ENCODE assay signal across 7 mouse cellular contexts in the genomic region with DNA sequence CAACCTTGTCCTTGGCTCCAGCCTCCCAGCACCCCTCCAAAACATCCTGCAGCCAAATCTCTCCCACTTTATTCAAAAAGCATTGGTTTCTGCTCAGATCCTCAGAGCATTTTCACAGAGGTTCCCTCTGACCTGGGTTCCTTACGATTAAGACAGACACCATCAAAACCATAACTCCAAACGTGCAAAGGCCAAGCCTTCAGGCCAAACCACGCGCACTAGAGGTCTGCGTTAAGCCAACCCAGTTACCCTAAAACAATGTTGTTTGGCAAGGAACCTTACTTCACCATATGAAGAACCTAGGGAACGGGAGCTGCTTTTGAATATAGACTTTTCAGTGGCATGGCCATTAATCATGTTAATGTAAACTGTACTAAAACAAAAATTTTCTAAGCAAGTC. TPM values are rescaled to one million over a fixed set of nuclear protein-coding genes. Genes with fewer than 3 reads are reported as not detected.
DNase-seq lines count a peak whose midpoint lies in the region; ATAC-seq and TF ChIP-seq lines count a peak whose summit lies in the region.

No protein-coding gene starts in this region.

- no peak for DNase-seq in lung, embryonic 14.5 days
- no peak for DNase-seq in lung, adult 18-20 months
- no peak for DNase-seq in forebrain, embryonic 14.5 days (ENCODE audit: low spot score)
- peak; percentile 13 for DNase-seq in naive thymus-derived CD4-positive, alpha-beta T cell, adult 2 months (ENCODE audit: low read depth)
- no peak for DNase-seq in left cerebral cortex, postnatal 14 days (ENCODE audit: low spot score in 2 of 2)
- DNase-seq in testis, postnatal 14 days (ENCODE audit: low spot score): no peak

- ATAC-seq in lung, embryonic 14.5 days (ENCODE audit: insufficient read depth): no peak
- no peak for ATAC-seq in forebrain, embryonic 14.5 days
- ATAC-seq in intestine, embryonic 15.5 days: no peak

- H3K4me1 ChIP-seq in lung, embryonic 14.5 days (ENCODE audit: insufficient read depth): peaks cover 28% of the 10 kb centered on the region
- H3K4me1 ChIP-seq in forebrain, embryonic 14.5 days (ENCODE audit: control insufficient read depth, insufficient read depth, low read length): peaks cover 59% of the 10 kb centered on the region
- peaks cover 64% of the 10 kb centered on the region for H3K4me1 ChIP-seq in intestine, embryonic 15.5 days (replicated peaks)

- 30% methylated on average over 6 of the region's 6 CpGs for WGBS in lung, embryonic 14.5 days
- 13% methylated on average over 6 of the region's 6 CpGs for WGBS in forebrain, embryonic 14.5 days
- WGBS in intestine, embryonic 15.5 days: 39% methylated on average over 6 of the region's 6 CpGs

- H3K4me3 ChIP-seq in lung, embryonic 14.5 days (ENCODE audit: low read depth, low read length): no peak overlapping the region
- no peak overlapping the region for H3K4me3 ChIP-seq in forebrain, embryonic 14.5 days (ENCODE audit: low read depth, low read length)
- H3K4me3 ChIP-seq in intestine, embryonic 15.5 days (replicated peaks): no peak overlapping the region

- no peaks in the 10 kb centered on the region for H3K27me3 ChIP-seq in lung, embryonic 14.5 days (ENCODE audit: insufficient read depth, low read length)
- no peaks in the 10 kb centered on the region for H3K27me3 ChIP-seq in forebrain, embryonic 14.5 days (replicated peaks; ENCODE audit: control insufficient read depth, insufficient read depth, low read length)
- no peaks in the 10 kb centered on the region for H3K27me3 ChIP-seq in intestine, embryonic 15.5 days (replicated peaks)

- 0 out of 2 replicates have a peak overlapping the region, but pooled peaks have one; percentile 84 for H3K27ac ChIP-seq in lung, embryonic 14.5 days (ENCODE audit: low read depth)
- H3K27ac ChIP-seq in forebrain, embryonic 14.5 days (ENCODE audit: low read depth, low read length): peak overlapping the region; percentile 88
- peak overlapping the region; percentile 89; the same call in 1 of the 2 replicates for H3K27ac ChIP-seq in intestine, embryonic 15.5 days

- intact Hi-C loops in left cerebral cortex, postnatal 14 days (cut with DNase I): loop anchor here (2.0 to 5.0 kb wide), 2 partner anchors 43 to 89 kb away; partner anchors contain the start of gene Eef1akmt2

- H3K9me3 ChIP-seq in lung, embryonic 14.5 days (ENCODE audit: low read depth, low read length): no peaks in the 10 kb centered on the region
- H3K9me3 ChIP-seq in forebrain, embryonic 14.5 days (replicated peaks; ENCODE audit: control insufficient read depth, low read length): no peaks in the 10 kb centered on the region
- no peaks in the 10 kb centered on the region for H3K9me3 ChIP-seq in intestine, embryonic 15.5 days

- H3K4me2 ChIP-seq in lung, embryonic 14.5 days: peak overlapping the region; percentile 84
- H3K4me2 ChIP-seq in forebrain, embryonic 14.5 days (ENCODE audit: low read length): peak overlapping the region; percentile 78
- peak overlapping the region; percentile 42; the same call in 1 of the 2 replicates for H3K4me2 ChIP-seq in intestine, embryonic 15.5 days (replicated peaks)

- H3K9ac ChIP-seq in lung, embryonic 14.5 days: no peak overlapping the region
- H3K9ac ChIP-seq in forebrain, embryonic 14.5 days (ENCODE audit: low read length): peak overlapping the region; percentile 41
- H3K9ac ChIP-seq in intestine, embryonic 15.5 days: no peak overlapping the region

- TF ChIP-seq CTCF in lung, embryonic 14.5 days (IDR thresholded peaks at IDR 0.05; ENCODE audit: low read depth): no peak

- no peaks in the 10 kb centered on the region for H3K36me3 ChIP-seq in lung, embryonic 14.5 days (ENCODE audit: insufficient read depth)
- no peaks in the 10 kb centered on the region for H3K36me3 ChIP-seq in forebrain, embryonic 14.5 days (ENCODE audit: control insufficient read depth, insufficient read depth, low read length)
- H3K36me3 ChIP-seq in intestine, embryonic 15.5 days: no peaks in the 10 kb centered on the region

RNA-seq across cellular contexts. Expression of gene Fam53b, which starts 4.0 kb away (rescaled TPM):
- 31.2 and 32.4 TPM in 2 replicates for polyA plus RNA-seq in lung, embryonic 14.5 days (2014; fragmentation: Nextera tagmentation; extraction: Ambion mirVana)
- polyA plus RNA-seq in forebrain, embryonic 14.5 days (2014; fragmentation: Nextera tagmentation; extraction: Ambion mirVana): 17.1 and 25.1 TPM in 2 replicates
- polyA plus RNA-seq in intestine, embryonic 15.5 days (2015; fragmentation: Nextera tagmentation; extraction: Ambion mirVana): 17.9 and 19.1 TPM in 2 replicates
- 10 to 100 TPM; 24.8 to 27.8 TPM for total RNA-seq in left cerebral cortex, postnatal 14 days (2021)

RNA-seq across cellular contexts. Expression of gene Eef1akmt2, which starts 42.8 kb away (rescaled TPM):
- polyA plus RNA-seq in lung, embryonic 14.5 days (2014; fragmentation: Nextera tagmentation; extraction: Ambion mirVana): 55.6 and 61.8 TPM in 2 replicates
- 99.8 and 110 TPM in 2 replicates for polyA plus RNA-seq in forebrain, embryonic 14.5 days (2014; fragmentation: Nextera tagmentation; extraction: Ambion mirVana)
- polyA plus RNA-seq in intestine, embryonic 15.5 days (2015; fragmentation: Nextera tagmentation; extraction: Ambion mirVana): 60.7 and 64.4 TPM in 2 replicates
- total RNA-seq in left cerebral cortex, postnatal 14 days (2021): 10 to 100 TPM; 29.3 to 31.2 TPM

RNA-seq across cellular contexts. Expression of gene Abraxas2, which starts 49.3 kb away (rescaled TPM):
- polyA plus RNA-seq in lung, embryonic 14.5 days (2014; fragmentation: Nextera tagmentation; extraction: Ambion mirVana): 37.4 and 39.6 TPM in 2 replicates
- polyA plus RNA-seq in forebrain, embryonic 14.5 days (2014; fragmentation: Nextera tagmentation; extraction: Ambion mirVana): 35.9 and 45.5 TPM in 2 replicates
- polyA plus RNA-seq in intestine, embryonic 15.5 days (2015; fragmentation: Nextera tagmentation; extraction: Ambion mirVana): 30.3 and 36.9 TPM in 2 replicates
- 10 to 100 TPM; 24.9 to 28.2 TPM for total RNA-seq in left cerebral cortex, postnatal 14 days (2021)
